Mouse (Mus musculus) embryonic facial prominence, embryonic 14.5 days (tissue): ENCODE measurements at regions not wholly inside any gene's neighbourhood (a gene's known extent, or its start where the extent isn't known, plus 50 kb on each side); places are given as distances from the start of the nearest gene placed in this dataset.
A peak's percentile ranks its signal among the peaks of the same experiment; 100 is the strongest.
"Not testable (repeated sequence)": the region's sequence is repeated elsewhere in the genome, so short reads cannot be mapped to it uniquely, and the experiment has no call there.

ENCODE experiments used
- ATAC-seq: fragments of 200-750 bp; cut with Nextera tagmentation; 2 replicates; pipeline ENCODE4 v1.8.0; 2017; ENCODE audit warnings: low read depth, moderate number of reproducible peaks, moderate TSS enrichment
- DNase-seq: peaks from one replicate; pipeline ENCODE4 v3.0.0-alpha.2; 2015; ENCODE audit warnings: low spot score
- H3K27ac ChIP-seq: fragments of 300-500 bp; sonication (generic); replicated peaks from 2 replicates; pipeline ENCODE4 v1.5.1; 2014; ENCODE audit warnings: low read depth, mild to moderate bottlenecking, low read length, moderate library complexity
- H3K27me3 ChIP-seq: fragments of 300-500 bp; sonication (generic); replicated peaks from 2 replicates; pipeline ENCODE4 v1.6.1; 2014; ENCODE audit warnings: low read length; ENCODE audit not compliant: control insufficient read depth, insufficient read depth
- H3K36me3 ChIP-seq: fragments of 300-500 bp; sonication (generic); 2 replicates; pipeline ENCODE4 v1.6.1; 2014; ENCODE audit warnings: low read length, mixed read lengths; ENCODE audit not compliant: control insufficient read depth, insufficient read depth
- H3K4me1 ChIP-seq: fragments of 300-500 bp; sonication (generic); 2 replicates; pipeline ENCODE4 v1.6.1; 2014; ENCODE audit warnings: antibody characterized with exemption, low read length; ENCODE audit not compliant: control insufficient read depth, insufficient read depth
- H3K4me2 ChIP-seq: fragments of 300-500 bp; sonication (generic); 2 replicates; pipeline ENCODE4 v1.6.1; 2014; ENCODE audit warnings: low read depth, mild to moderate bottlenecking, low read length, moderate library complexity, mixed read lengths
- H3K4me3 ChIP-seq: fragments of 300-500 bp; sonication (generic); 2 replicates; pipeline ENCODE4 v1.5.1; 2014; ENCODE audit warnings: low read depth, mild to moderate bottlenecking, low read length
- H3K9ac ChIP-seq: fragments of 300-500 bp; sonication (generic); 2 replicates; pipeline ENCODE4 v1.6.1; 2014; ENCODE audit warnings: low read depth, mild to moderate bottlenecking, low read length, moderate library complexity, mixed read lengths
- H3K9me3 ChIP-seq: fragments of 300-500 bp; sonication (generic); 2 replicates; pipeline ENCODE4 v1.6.1; 2016; ENCODE audit warnings: low read length; ENCODE audit not compliant: control insufficient read depth
- WGBS: fragments of 180-500 bp; shearing (Covaris S2); extraction: QIAGEN DNeasy Blood & Tissue Kit; methylation state at CpG from one replicate; pipeline ENCODE4 v1.1.7; 2014; 5-methylcytosine and 5-hydroxymethylcytosine counted together

GRCm38 (mm10) chr3:80099625-80100024 lies 215.3 kb downstream of the Fam198b start:
- DNase-seq (peak; percentile 81), ATAC-seq (peak; percentile 44; the same call in 1 of the 2 replicates)
- WGBS: 72% methylated on average over 3 of the region's 3 CpGs
- no peak overlapping the region for H3K9ac ChIP-seq
- H3K9me3 ChIP-seq: no peaks in the 10 kb centered on the region
- H3K4me3 ChIP-seq: no peak overlapping the region
- no peak overlapping the region for H3K4me2 ChIP-seq
- H3K27ac ChIP-seq: no peak overlapping the region
- H3K36me3 ChIP-seq: no peaks in the 10 kb centered on the region
- 0 out of 2 replicates have a peak, but pooled peaks cover 5% of the 10 kb centered on the region for H3K4me1 ChIP-seq
- H3K27me3 ChIP-seq: no peaks in the 10 kb centered on the region

DNA sequence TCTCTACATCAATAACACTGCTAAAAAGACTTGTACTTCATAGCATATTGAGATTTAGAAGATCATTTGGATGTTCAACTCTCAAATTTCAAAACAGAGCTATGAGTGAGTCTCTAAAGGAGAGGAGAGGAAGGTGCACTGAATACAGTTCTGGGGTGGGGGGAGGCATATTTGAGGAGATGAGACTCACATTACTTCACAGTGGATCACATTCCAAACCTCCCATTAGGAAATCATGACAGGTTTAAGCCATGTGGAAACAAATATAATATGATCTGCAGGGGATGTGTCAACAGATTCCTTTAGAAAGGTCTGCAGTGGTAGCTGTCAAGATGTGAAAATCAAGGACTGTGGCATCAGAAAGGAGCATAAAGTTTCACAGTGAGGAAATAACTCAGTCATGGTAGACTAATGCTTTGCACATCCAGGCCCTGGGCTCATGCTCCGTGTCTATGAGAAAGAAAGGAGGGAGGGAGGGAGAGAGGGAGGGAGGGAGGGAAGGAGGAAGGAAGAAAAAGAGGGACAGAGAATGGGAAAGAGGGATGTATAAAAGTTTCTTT lies 235.9 kb downstream of the Fam198b start:
- no peaks in the 10 kb centered on the region for H3K36me3 ChIP-seq
- no peak overlapping the region for H3K4me3 ChIP-seq
- no peaks in the 10 kb centered on the region for H3K4me1 ChIP-seq
- no peak overlapping the region for H3K4me2 ChIP-seq
- no peak overlapping the region for H3K27ac ChIP-seq
- H3K27me3 ChIP-seq: no peaks in the 10 kb centered on the region
- no peak overlapping the region for H3K9ac ChIP-seq
- WGBS: 24% methylated on average over 1 of the region's 1 CpGs
- DNase-seq (peak; percentile 4), ATAC-seq (peak; percentile 55; the same call in 1 of the 2 replicates)
- H3K9me3 ChIP-seq: no peaks in the 10 kb centered on the region

- 63% methylated on average over 6 of the region's 6 CpGs for WGBS
Measured at GRCm38 (mm10) chr3:80123666-80124065, 239.3 kb downstream of the Fam198b start.

GRCm38 (mm10) chr3:80124621-80125020 lies 240.3 kb downstream of the Fam198b start:
- no peak overlapping the region for H3K4me3 ChIP-seq
- H3K27ac ChIP-seq: no peak overlapping the region
- no peak for DNase-seq
- no peak overlapping the region for H3K9ac ChIP-seq
- H3K4me2 ChIP-seq: no peak overlapping the region
- WGBS: 81% methylated on average over 8 of the region's 8 CpGs
- H3K4me1 ChIP-seq: no peaks in the 10 kb centered on the region
- no peaks in the 10 kb centered on the region for H3K27me3 ChIP-seq
- ATAC-seq: no peak
- no peaks in the 10 kb centered on the region for H3K36me3 ChIP-seq
- H3K9me3 ChIP-seq: no peaks in the 10 kb centered on the region

More at GRCm38 (mm10) chr3:80123666-80124065, 239.3 kb downstream of the Fam198b start:
- no peak overlapping the region for H3K9ac ChIP-seq
- H3K27me3 ChIP-seq: no peaks in the 10 kb centered on the region
- no peaks in the 10 kb centered on the region for H3K9me3 ChIP-seq
- peak; percentile 6 for DNase-seq
- ATAC-seq: no peak
- H3K4me3 ChIP-seq: no peak overlapping the region
- H3K36me3 ChIP-seq: no peaks in the 10 kb centered on the region
- no peak overlapping the region for H3K27ac ChIP-seq
- no peaks in the 10 kb centered on the region for H3K4me1 ChIP-seq
- H3K4me2 ChIP-seq: no peak overlapping the region

- H3K4me1 ChIP-seq: no peaks in the 10 kb centered on the region
- no peak overlapping the region for H3K4me3 ChIP-seq
- no peaks in the 10 kb centered on the region for H3K36me3 ChIP-seq
- no peak overlapping the region for H3K9ac ChIP-seq
- no peak for DNase-seq
- no peaks in the 10 kb centered on the region for H3K9me3 ChIP-seq
- H3K27ac ChIP-seq: no peak overlapping the region
- no peaks in the 10 kb centered on the region for H3K27me3 ChIP-seq
- H3K4me2 ChIP-seq: no peak overlapping the region
- ATAC-seq: no peak
- WGBS: 64% methylated on average over 1 of the region's 1 CpGs
Measured at GRCm38 (mm10) chr3:80141697-80142096, 257.4 kb downstream of the Fam198b start.

DNA sequence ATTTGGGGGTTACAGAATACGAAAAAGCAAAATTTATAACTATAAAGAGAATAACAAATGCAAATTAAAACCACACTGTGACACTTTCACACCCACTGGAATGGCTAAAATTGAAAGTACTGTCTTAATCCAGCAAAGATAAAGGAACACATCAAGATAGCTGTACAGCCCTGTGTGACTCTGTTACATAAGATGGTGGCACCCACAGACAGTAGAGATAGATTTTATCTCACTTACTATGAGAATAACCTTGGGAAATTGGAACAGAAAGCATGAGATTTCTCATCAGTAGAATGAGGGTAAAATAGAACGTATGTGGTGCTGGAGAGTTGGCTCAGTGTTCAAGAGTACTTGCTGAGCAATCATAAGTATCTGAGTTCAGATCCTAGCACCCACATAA lies 276.1 kb downstream of the Fam198b start:
- no peaks in the 10 kb centered on the region for H3K9me3 ChIP-seq
- no peak overlapping the region for H3K4me3 ChIP-seq
- H3K9ac ChIP-seq: no peak overlapping the region
- H3K4me2 ChIP-seq: no peak overlapping the region
- H3K27me3 ChIP-seq: no peaks in the 10 kb centered on the region
- no peak overlapping the region for H3K27ac ChIP-seq
- 79% methylated on average over 2 of the region's 2 CpGs for WGBS
- no peaks in the 10 kb centered on the region for H3K4me1 ChIP-seq
- H3K36me3 ChIP-seq: no peaks in the 10 kb centered on the region
- DNase-seq: no peak
- no peak for ATAC-seq

DNA sequence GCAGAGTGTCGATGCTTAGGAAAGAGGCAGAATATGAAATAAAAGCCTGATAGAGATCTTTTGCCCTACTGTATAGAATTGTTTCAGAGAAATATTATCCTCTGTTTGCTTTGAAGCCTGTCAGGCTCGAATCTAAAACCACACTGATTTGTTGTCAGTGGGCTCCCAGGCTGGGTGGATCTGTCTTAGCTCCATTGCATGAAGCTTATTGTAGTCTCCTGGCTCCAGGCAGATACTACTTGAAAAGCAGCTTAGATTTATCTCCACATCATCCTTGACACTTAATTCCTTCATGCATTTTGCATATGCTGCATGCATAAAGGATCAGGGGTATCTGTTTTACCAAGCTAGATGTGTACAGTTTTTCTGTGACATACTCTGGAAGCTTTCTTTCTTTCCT lies 297.4 kb downstream of the Fam198b start:
- peak; percentile 5 for DNase-seq
- no peaks in the 10 kb centered on the region for H3K9me3 ChIP-seq
- no peak overlapping the region for H3K4me2 ChIP-seq
- no peak overlapping the region for H3K4me3 ChIP-seq
- ATAC-seq: no peak
- no peaks in the 10 kb centered on the region for H3K4me1 ChIP-seq
- no peak overlapping the region for H3K9ac ChIP-seq
- H3K27ac ChIP-seq: no peak overlapping the region
- H3K36me3 ChIP-seq: no peaks in the 10 kb centered on the region
- no peaks in the 10 kb centered on the region for H3K27me3 ChIP-seq
- 40% methylated on average over 2 of the region's 2 CpGs for WGBS

DNA sequence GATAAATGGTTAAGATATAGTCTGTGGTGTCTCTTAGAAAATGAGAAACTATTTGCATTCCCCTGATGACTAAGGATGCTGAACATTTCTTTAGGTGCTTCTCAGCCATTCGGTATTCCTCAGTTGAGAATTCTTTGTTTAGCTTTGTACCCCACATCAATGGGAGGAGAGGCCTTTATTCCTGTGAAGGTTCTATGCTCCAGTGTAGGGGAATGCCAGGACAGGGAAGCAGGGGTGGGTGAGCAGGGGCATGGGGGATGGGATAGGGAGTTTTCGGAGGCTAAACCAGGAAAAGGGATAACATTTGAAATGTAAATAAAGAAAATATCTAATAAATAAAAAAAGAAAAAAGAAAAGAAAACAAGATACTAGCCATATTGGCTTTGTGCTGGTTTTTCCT lies 297.8 kb downstream of the Fam198b start:
- not testable (repeated sequence) for H3K9ac ChIP-seq, DNase-seq, ATAC-seq, H3K4me2 ChIP-seq, H3K27me3 ChIP-seq, H3K27ac ChIP-seq, H3K36me3 ChIP-seq, H3K9me3 ChIP-seq, H3K4me1 ChIP-seq, H3K4me3 ChIP-seq
- 59% methylated on average over 2 of the region's 2 CpGs for WGBS

DNA sequence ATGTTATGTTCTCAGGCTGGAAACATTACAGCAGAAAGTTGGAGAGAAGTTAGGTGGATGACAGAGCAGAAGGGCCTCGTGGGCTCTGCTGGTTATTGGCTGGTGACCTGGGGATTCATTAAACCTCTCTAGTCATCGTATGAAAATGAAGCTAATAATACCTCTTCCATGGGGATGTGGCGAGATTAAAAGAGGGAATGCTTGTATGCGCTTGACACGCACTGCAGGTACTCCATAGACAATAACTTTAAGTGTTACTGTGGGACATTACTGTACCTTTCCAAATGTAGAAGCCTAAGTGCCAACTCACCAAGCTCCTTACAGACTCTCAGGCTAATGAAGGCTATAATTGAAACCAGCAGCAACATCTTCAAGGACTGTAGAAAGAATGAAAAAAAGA lies 303.1 kb downstream of the Fam198b start:
- 81% methylated on average over 5 of the region's 5 CpGs for WGBS
- Histone ChIP-seq H3K4me1 (no peaks in the 10 kb centered on the region), H3K27me3 (no peaks in the 10 kb centered on the region), H3K9me3 (no peaks in the 10 kb centered on the region), H3K4me3 (no peak overlapping the region), H3K27ac (no peak overlapping the region), H3K4me2 (no peak overlapping the region), H3K36me3 (no peaks in the 10 kb centered on the region), H3K9ac (no peak overlapping the region)
- DNase-seq (no peak), ATAC-seq (peak; percentile 15; the same call in 1 of the 2 replicates)
